17 mouse cellular contexts compared by ENCODE assay signal in the genomic region with DNA sequence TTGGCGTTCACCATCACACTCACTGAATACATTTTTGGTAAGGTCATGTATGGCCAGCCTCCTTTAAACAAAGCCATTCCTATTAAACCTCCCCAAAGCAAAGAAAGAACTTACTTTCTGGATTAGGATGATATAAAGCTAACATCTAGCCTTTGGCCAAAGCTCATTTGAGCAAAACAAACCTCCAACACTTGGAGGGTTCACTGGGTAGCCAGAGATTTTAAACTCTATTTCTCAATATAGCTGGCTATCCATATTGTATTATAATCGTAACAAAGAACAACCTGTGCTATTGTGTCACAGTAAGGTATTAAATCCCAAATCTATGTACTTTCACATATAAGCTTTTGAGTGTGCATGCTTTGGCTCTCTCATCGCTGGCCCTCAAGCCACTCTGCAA. TPM values are rescaled to one million over a fixed set of nuclear protein-coding genes. Genes with fewer than 3 reads are reported as not detected.
DNase-seq lines count a peak whose midpoint lies in the region; ATAC-seq and TF ChIP-seq lines count a peak whose summit lies in the region.
"Had no signal": no experiment of that assay in that cellular context is flagged by ENCODE, and none has a peak within 500 bp of the region (broad histone marks: within the 10 kb centered on the region; RNA-seq: fewer than 3 reads in every experiment).

No protein-coding gene starts in this region.

- H3K36me3 ChIP-seq in hindbrain, embryonic 15.5 days = peaks cover under 1% of the 10 kb centered on the region; the same call in 1 of the 2 replicates
- peaks cover 4% of the 10 kb centered on the region; the same call in 1 of the 2 replicates for H3K36me3 ChIP-seq in hindbrain, embryonic 16.5 days (ENCODE audit: control insufficient read depth, insufficient read depth, low read length)
- no peaks in the 10 kb centered on the region for H3K36me3 ChIP-seq in lung, postnatal 0 days (ENCODE audit: insufficient read depth, low read length)
- peaks cover 7% of the 10 kb centered on the region for H3K36me3 ChIP-seq in embryonic facial prominence, embryonic 14.5 days (ENCODE audit: control insufficient read depth, insufficient read depth, low read length)
- peaks cover 5% of the 10 kb centered on the region; the same call in 1 of the 2 replicates for H3K36me3 ChIP-seq in liver, postnatal 0 days (replicated peaks; ENCODE audit: insufficient read depth, low read length)

- DNase-seq in lung, postnatal 0 days (ENCODE audit: low spot score) = peak; percentile 60
- DNase-seq in lung, adult 18-20 months = no peak
- no peak for DNase-seq in embryonic facial prominence, embryonic 14.5 days (ENCODE audit: low spot score)
- no peak for DNase-seq in liver, postnatal 0 days
- DNase-seq: adrenal gland, adult 8-10 months; cerebellum, adult 11-12 months; gastrocnemius, postnatal 10 days; heart, postnatal 10 days; layer of hippocampus, adult 9-11 months; thymus, adult 18-20 months had no signal

- no peak for ATAC-seq in hindbrain, embryonic 15.5 days (ENCODE audit: low FRiP score, low read depth)
- no peak for ATAC-seq in hindbrain, embryonic 16.5 days
- no peak for ATAC-seq in lung, postnatal 0 days
- ATAC-seq in embryonic facial prominence, embryonic 14.5 days (ENCODE audit: low read depth) = no peak
- no peak for ATAC-seq in liver, postnatal 0 days
- no peak for ATAC-seq in frontal cortex, adult (ENCODE audit: low TSS enrichment)

- TF ChIP-seq CTCF in lung, postnatal 0 days (IDR thresholded peaks at IDR 0.05) = no peak
- no peak for TF ChIP-seq CTCF in liver, postnatal 0 days (IDR thresholded peaks at IDR 0.05; ENCODE audit: low read depth)

- peak overlapping the region; percentile 85 for H3K4me2 ChIP-seq in hindbrain, embryonic 15.5 days
- H3K4me2 ChIP-seq in hindbrain, embryonic 16.5 days (ENCODE audit: low read length) = no peak overlapping the region
- no peak overlapping the region for H3K4me2 ChIP-seq in lung, postnatal 0 days (replicated peaks; ENCODE audit: low read depth, low read length)
- 0 out of 2 replicates have a peak overlapping the region, but pooled peaks have one; percentile 93 for H3K4me2 ChIP-seq in embryonic facial prominence, embryonic 14.5 days (ENCODE audit: low read depth, low read length)
- H3K4me2 ChIP-seq in liver, postnatal 0 days (ENCODE audit: low read depth, low read length) = no peak overlapping the region

- 86% methylated on average over 3 of the region's 3 CpGs for WGBS in hindbrain, embryonic 15.5 days
- WGBS in hindbrain, embryonic 16.5 days = 90% methylated on average over 3 of the region's 3 CpGs
- 55% methylated on average over 3 of the region's 3 CpGs for WGBS in lung, postnatal 0 days
- WGBS in embryonic facial prominence, embryonic 14.5 days = 86% methylated on average over 3 of the region's 3 CpGs
- 80% methylated on average over 3 of the region's 3 CpGs for WGBS in liver, postnatal 0 days (ENCODE audit: insufficient replicate concordance)

- peaks cover 17% of the 10 kb centered on the region for H3K4me1 ChIP-seq in hindbrain, embryonic 15.5 days (replicated peaks)
- H3K4me1 ChIP-seq in hindbrain, embryonic 16.5 days (ENCODE audit: control insufficient read depth, insufficient read depth, low read depth, low read length) = peaks cover 12% of the 10 kb centered on the region
- peaks cover 12% of the 10 kb centered on the region; the same call in 1 of the 2 replicates for H3K4me1 ChIP-seq in lung, postnatal 0 days (ENCODE audit: insufficient read depth, low read depth, low read length)
- peaks cover 8% of the 10 kb centered on the region; the same call in 1 of the 2 replicates for H3K4me1 ChIP-seq in embryonic facial prominence, embryonic 14.5 days (ENCODE audit: control insufficient read depth, insufficient read depth, low read length)
- H3K4me1 ChIP-seq in liver, postnatal 0 days (ENCODE audit: insufficient read depth) = peaks cover 18% of the 10 kb centered on the region

- TF ChIP-seq EP300 in lung, postnatal 0 days (IDR thresholded peaks at IDR 0.05) = no peak
- no peak for TF ChIP-seq EP300 in liver, postnatal 0 days (IDR thresholded peaks at IDR 0.05; ENCODE audit: low read depth)

- no peaks in the 10 kb centered on the region for H3K27me3 ChIP-seq in hindbrain, embryonic 15.5 days
- H3K27me3 ChIP-seq in hindbrain, embryonic 16.5 days (replicated peaks; ENCODE audit: control insufficient read depth, insufficient read depth, low read length) = no peaks in the 10 kb centered on the region
- no peaks in the 10 kb centered on the region for H3K27me3 ChIP-seq in lung, postnatal 0 days (replicated peaks; ENCODE audit: insufficient read depth, low read length)
- H3K27me3 ChIP-seq in embryonic facial prominence, embryonic 14.5 days (replicated peaks; ENCODE audit: control insufficient read depth, insufficient read depth, low read length) = no peaks in the 10 kb centered on the region
- no peaks in the 10 kb centered on the region for H3K27me3 ChIP-seq in liver, postnatal 0 days (ENCODE audit: insufficient read depth, low read length)
- H3K27me3 ChIP-seq: embryonic facial prominence, embryonic 15.5 days; intestine, embryonic 15.5 days; neural tube, embryonic 12.5 days had no signal

- 0 out of 2 replicates have a peak overlapping the region, but pooled peaks have one; percentile 89 for H3K27ac ChIP-seq in hindbrain, embryonic 15.5 days (replicated peaks)
- no peak overlapping the region for H3K27ac ChIP-seq in hindbrain, embryonic 16.5 days (ENCODE audit: low read depth, low read length)
- H3K27ac ChIP-seq in lung, postnatal 0 days (ENCODE audit: low read length) = peak overlapping the region; percentile 95
- no peak overlapping the region for H3K27ac ChIP-seq in embryonic facial prominence, embryonic 14.5 days (replicated peaks; ENCODE audit: low read depth, low read length)
- H3K27ac ChIP-seq in liver, postnatal 0 days (ENCODE audit: low read depth) = peak overlapping the region; percentile 93
- H3K27ac ChIP-seq: liver, embryonic 14.5 days had no signal

- H3K9me3 ChIP-seq in hindbrain, embryonic 15.5 days = no peaks in the 10 kb centered on the region
- H3K9me3 ChIP-seq in hindbrain, embryonic 16.5 days (ENCODE audit: control insufficient read depth, low read length) = no peaks in the 10 kb centered on the region
- no peaks in the 10 kb centered on the region for H3K9me3 ChIP-seq in lung, postnatal 0 days (ENCODE audit: low read length)
- no peaks in the 10 kb centered on the region for H3K9me3 ChIP-seq in embryonic facial prominence, embryonic 14.5 days (ENCODE audit: control insufficient read depth, low read length)
- no peaks in the 10 kb centered on the region for H3K9me3 ChIP-seq in liver, postnatal 0 days (ENCODE audit: low read length)
- H3K9me3 ChIP-seq: embryonic facial prominence, embryonic 15.5 days; intestine, embryonic 15.5 days; neural tube, embryonic 12.5 days had no signal

- no peak overlapping the region for H3K9ac ChIP-seq in hindbrain, embryonic 15.5 days
- H3K9ac ChIP-seq in hindbrain, embryonic 16.5 days (ENCODE audit: low read depth, low read length) = no peak overlapping the region
- H3K9ac ChIP-seq in lung, postnatal 0 days (replicated peaks; ENCODE audit: low read depth) = no peak overlapping the region
- no peak overlapping the region for H3K9ac ChIP-seq in embryonic facial prominence, embryonic 14.5 days (ENCODE audit: low read depth, low read length)
- H3K9ac ChIP-seq in liver, postnatal 0 days (replicated peaks) = no peak overlapping the region

- 0 out of 2 replicates have a peak overlapping the region, but pooled peaks have one; percentile 59 for H3K4me3 ChIP-seq in hindbrain, embryonic 15.5 days
- no peak overlapping the region for H3K4me3 ChIP-seq in hindbrain, embryonic 16.5 days (ENCODE audit: low read length)
- H3K4me3 ChIP-seq in lung, postnatal 0 days (ENCODE audit: low read depth, low read length) = no peak overlapping the region
- no peak overlapping the region for H3K4me3 ChIP-seq in embryonic facial prominence, embryonic 14.5 days (ENCODE audit: low read depth, low read length)
- H3K4me3 ChIP-seq in liver, postnatal 0 days (ENCODE audit: low read depth, low read length) = no peak overlapping the region

RNA-seq across cellular contexts. Expression of gene Kdsr, which starts 1.2 kb away (rescaled TPM):
- 13.9 and 15.4 TPM in 2 replicates for polyA plus RNA-seq in hindbrain, embryonic 15.5 days (2015; fragmentation: Nextera tagmentation; extraction: Ambion mirVana)
- polyA plus RNA-seq in hindbrain, embryonic 16.5 days (2015; fragmentation: Nextera tagmentation; extraction: Ambion mirVana) = 14.9 and 16.3 TPM in 2 replicates
- polyA plus RNA-seq in lung, postnatal 0 days (2015; fragmentation: Nextera tagmentation; extraction: Ambion mirVana) = 25.6 and 31.8 TPM in 2 replicates
- polyA plus RNA-seq in embryonic facial prominence, embryonic 14.5 days (2014; fragmentation: Nextera tagmentation; extraction: Ambion mirVana) = 13.4 and 15.6 TPM in 2 replicates
- polyA plus RNA-seq in liver, postnatal 0 days (2015; fragmentation: Nextera tagmentation; extraction: Ambion mirVana) = 7.3 and 8.0 TPM in 2 replicates

RNA-seq across cellular contexts. Expression of gene Vps4b, which starts 35.8 kb away (rescaled TPM):
- 32.5 and 34.7 TPM in 2 replicates for polyA plus RNA-seq in hindbrain, embryonic 15.5 days (2015; fragmentation: Nextera tagmentation; extraction: Ambion mirVana)
- 25.8 and 32.0 TPM in 2 replicates for polyA plus RNA-seq in hindbrain, embryonic 16.5 days (2015; fragmentation: Nextera tagmentation; extraction: Ambion mirVana)
- polyA plus RNA-seq in lung, postnatal 0 days (2015; fragmentation: Nextera tagmentation; extraction: Ambion mirVana) = 56.5 and 59.6 TPM in 2 replicates
- polyA plus RNA-seq in embryonic facial prominence, embryonic 14.5 days (2014; fragmentation: Nextera tagmentation; extraction: Ambion mirVana) = 54.9 and 64.5 TPM in 2 replicates
- polyA plus RNA-seq in liver, postnatal 0 days (2015; fragmentation: Nextera tagmentation; extraction: Ambion mirVana) = 20.2 and 22.7 TPM in 2 replicates

RNA-seq across cellular contexts. Expression of gene Bcl2, which starts 46.7 kb away (rescaled TPM):
- 15.9 and 18.4 TPM in 2 replicates for polyA plus RNA-seq in hindbrain, embryonic 15.5 days (2015; fragmentation: Nextera tagmentation; extraction: Ambion mirVana)
- polyA plus RNA-seq in hindbrain, embryonic 16.5 days (2015; fragmentation: Nextera tagmentation; extraction: Ambion mirVana) = 16.4 and 17.5 TPM in 2 replicates
- 5.7 and 7.1 TPM in 2 replicates for polyA plus RNA-seq in lung, postnatal 0 days (2015; fragmentation: Nextera tagmentation; extraction: Ambion mirVana)
- 11.1 and 11.8 TPM in 2 replicates for polyA plus RNA-seq in embryonic facial prominence, embryonic 14.5 days (2014; fragmentation: Nextera tagmentation; extraction: Ambion mirVana)
- polyA plus RNA-seq in liver, postnatal 0 days (2015; fragmentation: Nextera tagmentation; extraction: Ambion mirVana) = 0.70 and 0.83 TPM in 2 replicates

Comparison
In these comparisons a context has a peak if more than half of its experiments do, and no peak if none do; other contexts are left out.
1. H3K27ac ChIP-seq: peak in hindbrain, embryonic 15.5 days (single experiment), lung, postnatal 0 days (single experiment) and liver, postnatal 0 days (single experiment); none in hindbrain, embryonic 16.5 days (single experiment) and embryonic facial prominence, embryonic 14.5 days (single experiment).
2. H3K4me2 ChIP-seq: peak in hindbrain, embryonic 15.5 days (single experiment) and embryonic facial prominence, embryonic 14.5 days (single experiment); none in hindbrain, embryonic 16.5 days (single experiment), lung, postnatal 0 days (single experiment) and liver, postnatal 0 days (single experiment).